Mouse (Mus musculus) midbrain, embryonic 16.5 days (tissue): ENCODE results near the gene BC049352. TPM values are rescaled to one million over a fixed set of nuclear protein-coding genes. Genes with fewer than 3 reads are reported as not detected.

Source experiments
- ATAC-seq: fragments of 200-750 bp; cut with Nextera tagmentation; 2 replicates; pipeline ENCODE4 v1.8.0; 2017; ENCODE audit warnings: moderate TSS enrichment
- H3K27ac ChIP-seq: fragments of 300-500 bp; sonication (generic); 2 replicates; pipeline ENCODE4 v1.5.1; 2014; ENCODE audit warnings: mild to moderate bottlenecking, low read length, mixed read lengths
- H3K27me3 ChIP-seq: fragments of 300-500 bp; sonication (generic); 2 replicates; pipeline ENCODE4 v1.6.1; 2014; ENCODE audit warnings: low read depth, low read length, mixed read lengths; ENCODE audit not compliant: control insufficient read depth, insufficient read depth
- H3K36me3 ChIP-seq: fragments of 300-500 bp; sonication (generic); 2 replicates; pipeline ENCODE4 v1.6.1; 2014; ENCODE audit warnings: mild to moderate bottlenecking, low read length, moderate library complexity, mixed read lengths; ENCODE audit not compliant: control insufficient read depth, insufficient read depth
- H3K4me1 ChIP-seq: fragments of 300-500 bp; sonication (generic); 2 replicates; pipeline ENCODE4 v1.6.1; 2014; ENCODE audit warnings: mild to moderate bottlenecking, low read length, mixed read lengths; ENCODE audit not compliant: control insufficient read depth, insufficient read depth
- H3K4me2 ChIP-seq: fragments of 300-500 bp; sonication (generic); 2 replicates; pipeline ENCODE4 v1.6.1; 2014; ENCODE audit warnings: mild to moderate bottlenecking, low read length, mixed read lengths
- H3K4me3 ChIP-seq: fragments of 300-500 bp; sonication (generic); 2 replicates; pipeline ENCODE4 v1.5.1; 2014; ENCODE audit warnings: low read depth, mild to moderate bottlenecking, low read length, moderate library complexity, mixed read lengths
- H3K9ac ChIP-seq: fragments of 300-500 bp; sonication (generic); 2 replicates; pipeline ENCODE4 v1.6.1; 2014; ENCODE audit warnings: low read depth, low read length, mixed read lengths
- H3K9me3 ChIP-seq: fragments of 300-500 bp; sonication (generic); replicated peaks from 2 replicates; pipeline ENCODE4 v1.6.1; 2014; ENCODE audit warnings: mild to moderate bottlenecking, low read length, mixed read lengths; ENCODE audit not compliant: control insufficient read depth, poor library complexity, severe bottlenecking
- WGBS: fragments of 180-500 bp; shearing (Covaris S2); extraction: QIAGEN DNeasy Blood & Tissue Kit; methylation state at CpG from one replicate; pipeline ENCODE4 v1.1.7; 2014; 5-methylcytosine and 5-hydroxymethylcytosine counted together
- polyA plus RNA-seq: library from polyadenylated mRNA; unstranded; fragments of >200 nt; fragmentation: Nextera tagmentation; extraction: Ambion mirVana; gene quantifications from 2 replicates; pipeline ENCODE4 v1.2.1, GENCODE M21; 2015

Gene BC049352
- polyA plus RNA-seq, 1 experiment from 2014 or later, result 0.18 TPM

DNA sequence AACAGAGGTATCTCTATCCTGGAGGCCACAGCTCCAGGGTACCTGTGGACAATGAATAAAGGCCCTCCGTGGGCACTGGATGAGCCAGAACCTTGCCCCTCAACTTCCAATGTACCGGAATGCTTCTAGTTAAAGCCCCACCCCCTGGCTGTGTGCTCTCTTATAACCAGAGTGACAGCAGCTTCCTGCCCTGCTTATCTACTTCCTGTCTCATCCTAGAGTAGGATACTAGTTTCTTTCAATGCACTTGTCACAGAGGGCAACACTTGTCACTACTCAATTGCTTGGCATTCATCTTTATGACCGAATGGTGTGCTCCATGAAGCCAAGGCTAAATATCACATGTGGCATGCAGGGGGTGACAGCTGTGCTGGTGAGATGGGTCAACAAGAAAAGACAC, 69.5 kb downstream of the BC049352 start:
- H3K9me3 ChIP-seq, result no peaks in the 10 kb centered on the region
- H3K27me3 ChIP-seq, result no peaks in the 10 kb centered on the region
- no peaks in the 10 kb centered on the region for H3K4me1 ChIP-seq
- no peak overlapping the region for H3K4me3 ChIP-seq
- WGBS, result 84% methylated on average over 3 of the region's 3 CpGs
- ATAC-seq, result no peak
- H3K36me3 ChIP-seq, result no peaks in the 10 kb centered on the region
- no peak overlapping the region for H3K9ac ChIP-seq
- H3K4me2 ChIP-seq, result no peak overlapping the region
- H3K27ac ChIP-seq, result no peak overlapping the region

DNA sequence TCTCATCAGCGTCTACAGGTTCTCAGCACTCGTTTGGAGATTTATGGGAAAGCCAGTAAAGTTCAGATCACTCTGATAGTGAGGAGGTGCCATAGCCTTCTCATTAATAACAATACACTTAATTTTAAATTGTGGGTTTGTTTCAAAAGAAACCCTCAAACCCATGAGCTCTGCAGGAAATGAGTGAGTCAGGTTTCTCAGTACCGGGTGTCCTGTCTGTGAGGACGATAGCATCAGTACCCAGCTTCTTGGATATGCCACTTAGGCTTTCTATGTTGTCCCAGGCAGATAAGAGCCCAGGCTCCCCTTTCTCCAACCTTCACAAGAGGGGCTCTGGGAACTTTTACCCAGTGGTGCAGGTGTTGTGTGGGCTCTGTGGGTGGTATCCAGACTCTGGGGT, 70.2 kb downstream of the BC049352 start:
- Histone ChIP-seq H3K9ac (no peak overlapping the region), H3K4me3 (no peak overlapping the region), H3K4me2 (no peak overlapping the region), H3K9me3 (no peaks in the 10 kb centered on the region), H3K27ac (no peak overlapping the region), H3K27me3 (no peaks in the 10 kb centered on the region), H3K36me3 (no peaks in the 10 kb centered on the region), H3K4me1 (no peaks in the 10 kb centered on the region)
- 86% methylated on average over 4 of the region's 4 CpGs for WGBS
- ATAC-seq, result no peak

DNA sequence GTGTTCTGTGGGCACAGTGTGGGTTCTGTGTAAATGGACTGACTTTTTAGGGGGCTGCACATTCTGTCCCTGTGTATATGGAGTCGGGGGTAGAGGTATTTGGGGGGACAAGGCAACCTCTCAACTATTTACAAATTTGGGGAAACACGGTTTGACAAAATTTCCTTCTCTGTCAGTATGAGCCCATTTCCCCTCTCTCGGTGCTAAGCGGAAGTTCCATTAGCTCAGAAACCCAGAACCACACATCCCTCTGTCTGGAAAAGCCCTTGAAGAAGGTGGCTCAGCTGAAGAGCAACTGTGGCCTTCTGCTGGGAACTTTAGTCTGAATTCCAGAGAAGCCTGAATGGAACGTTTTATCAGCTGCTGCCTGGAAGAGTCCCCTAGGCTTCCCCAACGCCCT, 70.6 kb downstream of the BC049352 start:
- Histone ChIP-seq H3K9ac (no peak overlapping the region), H3K36me3 (no peaks in the 10 kb centered on the region), H3K4me1 (no peaks in the 10 kb centered on the region), H3K9me3 (no peaks in the 10 kb centered on the region), H3K27me3 (no peaks in the 10 kb centered on the region), H3K4me2 (no peak overlapping the region), H3K27ac (no peak overlapping the region), H3K4me3 (no peak overlapping the region)
- 75% methylated on average over 6 of the region's 6 CpGs for WGBS
- no peak for ATAC-seq

DNA sequence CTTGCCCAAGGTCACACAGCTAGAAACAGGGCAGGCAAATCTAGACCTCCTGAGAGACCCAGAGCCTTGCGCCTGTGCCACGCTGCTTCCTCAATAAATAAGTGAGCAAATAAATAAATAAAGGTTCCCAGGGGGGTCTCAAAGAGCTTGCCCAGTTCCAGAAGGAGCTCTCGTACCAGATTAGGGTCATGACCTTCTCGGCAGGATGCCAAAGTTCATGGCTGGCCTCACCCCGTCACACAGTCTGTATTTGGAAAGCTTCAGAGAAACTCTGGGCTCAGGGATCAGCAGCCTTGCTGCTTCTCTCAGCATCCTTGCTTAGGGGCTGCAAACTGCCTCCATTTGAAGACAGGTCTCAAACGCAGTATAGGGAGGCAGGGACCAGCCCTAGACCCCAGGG, 72.2 kb downstream of the BC049352 start:
- Histone ChIP-seq H3K9me3 (no peaks in the 10 kb centered on the region), H3K27ac (no peak overlapping the region), H3K4me2 (no peak overlapping the region), H3K27me3 (no peaks in the 10 kb centered on the region), H3K9ac (no peak overlapping the region), H3K36me3 (no peaks in the 10 kb centered on the region), H3K4me1 (no peaks in the 10 kb centered on the region), H3K4me3 (no peak overlapping the region)
- WGBS, result 49% methylated on average over 6 of the region's 6 CpGs
- no peak for ATAC-seq

DNA sequence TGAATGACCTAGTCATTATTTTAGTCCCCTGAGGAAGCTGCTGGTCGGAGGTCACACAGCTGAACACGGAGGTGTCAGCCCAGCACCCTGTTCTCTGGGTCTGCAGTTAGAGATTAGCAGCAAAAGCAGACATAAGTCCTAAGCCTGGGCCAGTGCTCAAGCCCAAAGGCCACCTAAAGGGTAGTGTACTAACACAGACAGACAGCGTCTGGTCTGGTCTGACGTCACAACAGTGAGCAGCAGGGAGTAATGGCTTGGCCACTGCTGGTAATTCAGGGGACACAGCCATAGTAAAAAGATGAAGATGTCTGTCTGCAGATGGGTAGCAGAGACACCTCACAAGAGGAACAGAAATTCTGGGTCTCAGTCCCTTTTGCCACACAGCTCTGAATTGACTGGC, 72.8 kb downstream of the BC049352 start:
- H3K4me2 ChIP-seq, result no peak overlapping the region
- H3K9ac ChIP-seq, result no peak overlapping the region
- no peak overlapping the region for H3K27ac ChIP-seq
- H3K4me3 ChIP-seq, result no peak overlapping the region
- no peak for ATAC-seq
- no peaks in the 10 kb centered on the region for H3K4me1 ChIP-seq
- WGBS, result 62% methylated on average over 4 of the region's 4 CpGs
- H3K27me3 ChIP-seq, result no peaks in the 10 kb centered on the region
- no peaks in the 10 kb centered on the region for H3K36me3 ChIP-seq
- H3K9me3 ChIP-seq, result no peaks in the 10 kb centered on the region

DNA sequence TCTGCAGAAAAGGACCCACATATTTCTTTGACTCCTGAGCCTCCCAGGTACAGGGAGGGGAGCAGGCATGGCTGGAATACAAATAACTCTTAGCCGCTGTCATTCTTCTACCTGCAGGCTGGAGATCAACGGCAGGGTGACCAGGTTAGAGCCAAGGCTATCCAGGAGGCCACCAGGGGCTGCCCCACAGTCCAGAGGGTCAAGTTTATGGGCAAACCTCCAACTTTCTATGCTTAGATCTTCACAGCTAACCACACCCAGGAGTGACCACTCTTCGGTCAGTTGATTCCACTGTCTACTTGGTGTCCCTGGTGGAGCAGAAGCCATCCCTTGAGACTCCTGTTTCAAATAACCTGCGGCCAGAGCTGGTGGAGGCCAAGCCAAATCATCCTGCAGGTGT, 73.6 kb downstream of the BC049352 start:
- WGBS, result 93% methylated on average over 4 of the region's 4 CpGs
- no peak overlapping the region for H3K4me3 ChIP-seq
- H3K27me3 ChIP-seq, result no peaks in the 10 kb centered on the region
- H3K36me3 ChIP-seq, result no peaks in the 10 kb centered on the region
- H3K9ac ChIP-seq, result no peak overlapping the region
- no peaks in the 10 kb centered on the region for H3K4me1 ChIP-seq
- H3K9me3 ChIP-seq, result no peaks in the 10 kb centered on the region
- no peak for ATAC-seq
- H3K4me2 ChIP-seq, result no peak overlapping the region
- H3K27ac ChIP-seq, result no peak overlapping the region

DNA sequence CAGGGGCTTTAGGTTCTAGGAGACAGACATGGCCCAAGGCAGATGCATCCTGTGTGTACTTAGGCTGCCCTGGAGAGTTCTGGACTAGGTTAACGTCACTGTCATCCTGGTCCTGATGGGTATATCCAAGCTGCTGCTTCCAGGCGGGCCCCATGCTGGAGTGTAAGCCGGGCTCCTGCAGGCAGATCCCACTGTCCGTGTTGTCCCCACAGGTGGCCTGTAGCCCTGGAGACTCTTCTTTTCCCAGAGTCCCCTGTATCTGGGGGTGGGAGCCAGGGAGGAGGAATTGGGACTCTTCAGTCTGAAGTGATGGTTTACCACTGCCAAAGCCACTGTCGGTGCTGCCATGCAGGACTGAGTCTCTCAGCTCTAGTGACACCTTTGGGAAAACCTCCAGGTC, 74.2 kb downstream of the BC049352 start:
- Histone ChIP-seq H3K4me2 (no peak overlapping the region), H3K4me3 (no peak overlapping the region), H3K27ac (no peak overlapping the region), H3K9me3 (no peaks in the 10 kb centered on the region), H3K36me3 (no peaks in the 10 kb centered on the region), H3K4me1 (no peaks in the 10 kb centered on the region), H3K9ac (no peak overlapping the region), H3K27me3 (no peaks in the 10 kb centered on the region)
- 85% methylated on average over 5 of the region's 5 CpGs for WGBS
- no peak for ATAC-seq

DNA sequence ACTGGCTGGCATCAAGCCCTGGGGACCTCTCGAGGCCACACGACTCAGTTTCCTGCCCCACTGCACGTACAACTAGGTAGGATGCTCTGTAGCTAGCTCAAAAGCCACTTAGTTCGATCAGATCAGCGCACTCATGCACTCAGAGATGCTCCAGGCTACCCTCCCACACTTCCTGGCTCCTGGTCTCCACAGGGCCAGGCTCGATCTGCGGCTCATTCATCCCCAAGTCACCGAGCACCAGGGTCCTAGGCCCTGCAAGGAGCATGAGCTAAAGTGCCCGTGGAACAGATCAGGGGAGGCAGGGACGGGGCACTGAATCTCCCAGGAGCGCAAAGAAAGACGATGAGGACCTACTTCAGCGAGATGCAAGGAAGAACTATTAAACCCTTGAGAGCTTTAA, 77.3 kb downstream of the BC049352 start:
- ATAC-seq, result no peak
- 87% methylated on average over 13 of the region's 13 CpGs for WGBS
- no peak overlapping the region for H3K4me2 ChIP-seq

DNA sequence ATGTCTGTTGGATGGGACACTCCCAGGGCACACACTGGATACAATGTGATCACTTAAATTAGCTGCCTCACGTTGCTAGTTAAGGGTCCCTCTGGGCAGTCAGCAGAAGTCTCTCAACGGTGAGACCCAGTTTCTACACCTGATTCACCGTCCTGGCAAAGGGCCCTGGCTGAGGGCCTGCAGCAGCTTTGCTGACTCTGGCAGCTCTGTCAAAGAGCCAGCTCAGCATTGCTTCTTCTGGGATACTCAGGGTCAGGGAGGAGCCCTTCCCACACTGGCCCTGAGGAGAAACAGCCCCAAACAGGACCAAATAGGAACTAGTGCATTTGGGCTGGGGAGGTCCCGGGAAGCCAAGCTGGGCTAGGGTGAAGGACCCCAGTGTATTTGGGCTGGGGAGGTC, 79.7 kb downstream of the BC049352 start:
- no peaks in the 10 kb centered on the region for H3K4me1 ChIP-seq
- H3K4me2 ChIP-seq, result no peak overlapping the region
- H3K9ac ChIP-seq, result no peak overlapping the region
- H3K9me3 ChIP-seq, result no peaks in the 10 kb centered on the region
- H3K36me3 ChIP-seq, result no peaks in the 10 kb centered on the region
- WGBS, result 71% methylated on average over 4 of the region's 4 CpGs
- no peak overlapping the region for H3K4me3 ChIP-seq
- no peak overlapping the region for H3K27ac ChIP-seq
- H3K27me3 ChIP-seq, result no peaks in the 10 kb centered on the region
- ATAC-seq, result no peak

More for the DNA sequence above, 77.3 kb downstream of the BC049352 start:
- Histone ChIP-seq H3K36me3 (no peaks in the 10 kb centered on the region), H3K27me3 (no peaks in the 10 kb centered on the region), H3K9ac (no peak overlapping the region), H3K9me3 (no peaks in the 10 kb centered on the region), H3K4me3 (no peak overlapping the region), H3K4me1 (no peaks in the 10 kb centered on the region), H3K27ac (no peak overlapping the region)

DNA sequence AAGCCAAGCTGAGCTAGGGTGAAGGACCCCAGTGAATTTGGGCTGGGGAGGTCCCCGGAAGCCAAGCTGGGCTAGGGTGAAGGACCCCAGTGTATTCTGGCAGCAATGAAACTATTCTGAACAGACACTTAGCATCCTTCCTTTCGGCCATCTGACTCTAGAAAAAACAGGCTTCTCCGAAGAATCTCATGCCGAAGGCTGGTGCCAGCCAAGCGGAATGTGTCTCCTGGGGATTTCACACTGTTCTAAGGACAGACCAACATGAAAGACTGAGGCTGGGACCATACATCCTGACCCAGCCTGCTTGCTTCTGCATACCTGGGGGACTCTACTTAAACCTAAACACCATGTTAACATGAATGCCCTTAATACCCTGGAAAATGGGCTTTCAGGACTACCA, 80.1 kb downstream of the BC049352 start:
- Histone ChIP-seq H3K9ac (no peak overlapping the region), H3K9me3 (no peaks in the 10 kb centered on the region), H3K4me2 (no peak overlapping the region), H3K4me3 (no peak overlapping the region), H3K36me3 (no peaks in the 10 kb centered on the region), H3K27ac (no peak overlapping the region), H3K4me1 (no peaks in the 10 kb centered on the region), H3K27me3 (no peaks in the 10 kb centered on the region)
- no peak for ATAC-seq
- 61% methylated on average over 5 of the region's 5 CpGs for WGBS
